Mouse (Mus musculus) right cerebral cortex, postnatal 4 days (tissue): Measurements from ENCODE around the gene Rab1a.
"Not testable (repeated sequence)": the region's sequence is repeated elsewhere in the genome, so short reads cannot be mapped to it uniquely, and the experiment has no call there.

Experiments
- DNase-seq: peaks from one replicate; pipeline ENCODE4 v3.0.0-alpha.2; 2022

Rab1a gene

GRCm38 (mm10) chr11:20200713-20201575 lies at the start of gene Rab1a:
TSS of gene Rab1a (plus strand) at chr11:20201432.
- peak; percentile 100 for DNase-seq

GRCm38 (mm10) chr11:20152107-20152901 lies 48.9 kb upstream of the Rab1a start:
- DNase-seq: no peak

GRCm38 (mm10) chr11:20153542-20153941 lies 47.7 kb upstream of the Rab1a start:
- DNase-seq: not testable (repeated sequence)

GRCm38 (mm10) chr11:20158879-20159278 lies 42.4 kb upstream of the Rab1a start:
- DNase-seq: no peak

GRCm38 (mm10) chr11:20164979-20165867 lies 36.0 kb upstream of the Rab1a start:
- no peak for DNase-seq

- no peak for DNase-seq
Measured at GRCm38 (mm10) chr11:20165991-20166390, 35.2 kb upstream of the Rab1a start.

GRCm38 (mm10) chr11:20166476-20166875 lies 34.8 kb upstream of the Rab1a start:
- DNase-seq: not testable (repeated sequence)

- DNase-seq: no peak
Measured at GRCm38 (mm10) chr11:20168972-20169371, 32.3 kb upstream of the Rab1a start.

GRCm38 (mm10) chr11:20187271-20187670 lies 14.0 kb upstream of the Rab1a start:
- DNase-seq: no peak

GRCm38 (mm10) chr11:20193100-20193736 lies 8.0 kb upstream of the Rab1a start:
- DNase-seq: no peak

- DNase-seq: peak; percentile 62
Measured at GRCm38 (mm10) chr11:20201661-20202101, 449 bp downstream of the Rab1a start.

GRCm38 (mm10) chr11:20202299-20203011 lies 1.2 kb downstream of the Rab1a start:
- no peak for DNase-seq

GRCm38 (mm10) chr11:20204321-20204720 lies 3.1 kb downstream of the Rab1a start:
- no peak for DNase-seq

- no peak for DNase-seq
Measured at GRCm38 (mm10) chr11:20204870-20205446, 3.7 kb downstream of the Rab1a start.

- no peak for DNase-seq
Measured at GRCm38 (mm10) chr11:20205538-20205937, 4.3 kb downstream of the Rab1a start.

- no peak for DNase-seq
Measured at GRCm38 (mm10) chr11:20206626-20207223, 5.5 kb downstream of the Rab1a start.

GRCm38 (mm10) chr11:20207589-20207988 lies 6.4 kb downstream of the Rab1a start:
- no peak for DNase-seq

GRCm38 (mm10) chr11:20211838-20212237 lies 10.6 kb downstream of the Rab1a start:
- no peak for DNase-seq

GRCm38 (mm10) chr11:20214779-20215178 lies 13.5 kb downstream of the Rab1a start:
- DNase-seq: no peak

- no peak for DNase-seq
Measured at GRCm38 (mm10) chr11:20216415-20216814, 15.2 kb downstream of the Rab1a start.

- no peak for DNase-seq
Measured at GRCm38 (mm10) chr11:20217227-20217626, 16.0 kb downstream of the Rab1a start.
